Mouse (Mus musculus): ENCODE measurements around the gene Kif27.

- no peak for TF ChIP-seq POLR2A (IDR thresholded peaks at IDR 0.05; ENCODE audit: low read depth, low read length)
- no peak for TF ChIP-seq CTCF (IDR thresholded peaks at IDR 0.05; ENCODE audit: extremely low read depth, insufficient read length, insufficient replicate concordance, low read depth, low read length)
Measured at GRCm38 (mm10) chr13:58367641-58368040, 8.7 kb upstream of the Kif27 start.
